Mouse (Mus musculus) left cerebral cortex, adult 6 months (tissue): Measurements from ENCODE around the gene Foxn4. TPM values are rescaled to one million over a fixed set of nuclear protein-coding genes. Genes with fewer than 3 reads are reported as not detected.

ENCODE experiments used
- long read RNA-seq, 2 experiments: library from polyadenylated mRNA; unstranded; transcript quantifications; one replicate each; pipeline ENCODE4 v2.0.0; 2019 to 2020
- polyA plus RNA-seq: library from polyadenylated mRNA; unstranded; fragments of <200 nt; fragmentation: Nextera tagmentation; gene quantifications from 2 replicates; pipeline ENCODE4 v1.2.3, GENCODE M21; 2021

Gene Foxn4
- not detected in 2 replicates for polyA plus RNA-seq
- long read RNA-seq, experiment 1, result 0 reads
- long read RNA-seq, experiment 2, result 0 reads

GRCm38 (mm10) chr5:114273693-114274402 lies at the start of gene Foxn4:
Gene Foxn4, minus strand, starts transcription at chr5:114273807.

GRCm38 (mm10) chr5:114288874-114289273 lies 15.3 kb upstream of the Foxn4 start, which contains the start of gene Myo1h:
Gene Myo1h, plus strand, starts transcription at chr5:114289166.

Other genes starting within 250 kb of the Foxn4 start
- 6.1 and 11.8 TPM in 2 replicates for gene Usp30, start 208.3 kb downstream of the Foxn4 start, polyA plus RNA-seq
- 112 and 114 TPM in 2 replicates for gene Svop, start 182.2 kb downstream of the Foxn4 start, polyA plus RNA-seq
- gene Alkbh2, start 145.6 kb downstream of the Foxn4 start, polyA plus RNA-seq, result 9.3 and 12.9 TPM in 2 replicates
- 2.3 and 2.6 TPM in 2 replicates for gene Ung, start 143.4 kb downstream of the Foxn4 start, polyA plus RNA-seq
- gene Acacb, start 127.3 kb downstream of the Foxn4 start, polyA plus RNA-seq, result 1.3 and 1.6 TPM in 2 replicates
- gene Myo1h, start 15.4 kb upstream of the Foxn4 start, polyA plus RNA-seq, result 0.83 and 0.94 TPM in 2 replicates
- gene Kctd10, start 106.7 kb upstream of the Foxn4 start, polyA plus RNA-seq, result 30.7 and 31.9 TPM in 2 replicates
- gene Ube3b, start 106.8 kb upstream of the Foxn4 start, polyA plus RNA-seq, result 34.7 and 92.1 TPM in 2 replicates
- 17.7 and 18.1 TPM in 2 replicates for gene Mmab, start 170.3 kb upstream of the Foxn4 start, polyA plus RNA-seq
- gene Mvk, start 170.5 kb upstream of the Foxn4 start, polyA plus RNA-seq, result 26.3 and 28.4 TPM in 2 replicates